Mouse (Mus musculus) right cerebral cortex, postnatal 36 days (tissue): ENCODE measurements around the gene Trank1.

Experiments
- DNase-seq, 2 experiments: peaks; one replicate each; pipeline ENCODE4 v3.0.0; 2022; ENCODE audit warnings: low spot score in 2 of 2, mixed read lengths in 1 of 2

Trank1 gene

DNA sequence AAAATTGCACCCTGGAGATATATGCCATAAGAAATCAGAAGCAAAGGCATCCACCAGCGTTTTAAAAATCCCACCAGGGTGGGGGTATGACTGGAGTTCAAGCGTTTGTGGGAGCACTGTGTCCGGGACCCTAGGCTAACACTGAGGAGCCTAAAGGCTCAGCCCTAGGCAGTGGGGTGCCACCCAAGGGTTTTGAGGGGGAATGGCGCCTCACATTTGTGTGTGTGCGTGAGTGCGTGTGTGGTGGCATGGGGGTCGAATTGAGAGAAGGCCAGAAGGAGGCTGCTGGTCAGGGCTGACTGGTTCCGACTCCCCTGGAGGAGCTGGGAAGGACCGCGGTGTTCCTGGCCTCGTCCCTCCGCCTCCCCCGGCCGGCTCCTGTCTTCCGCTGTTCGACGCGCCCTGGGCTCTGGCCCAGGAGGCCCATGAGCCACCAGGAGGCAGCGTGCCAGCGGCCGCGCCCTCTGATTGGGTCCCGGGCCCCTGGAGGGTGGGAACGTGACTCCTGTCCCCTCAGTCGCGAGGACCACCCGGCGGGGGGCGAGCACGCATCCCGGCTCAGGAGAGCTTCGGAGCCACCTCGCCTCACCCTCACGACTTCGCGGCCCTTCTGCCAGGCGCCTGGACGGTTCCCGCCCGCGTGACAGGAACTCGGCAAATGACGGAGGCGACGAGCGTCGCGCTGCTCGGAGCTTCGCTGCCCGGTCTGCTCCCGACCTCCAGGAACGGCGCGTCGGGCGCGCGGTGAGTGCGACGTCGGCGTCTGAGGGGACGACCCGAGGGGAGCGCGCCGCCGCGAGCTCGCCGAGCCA is at the start of gene Trank1:
Gene Trank1, plus strand, starts transcription at position 709 of the 812 bp plus-strand sequence.
- peak in 1 of 2 experiments; percentile 31 for DNase-seq

- no peak for DNase-seq
These were observed 43.5 kb upstream of the Trank1 start for GRCm38 (mm10) chr9:111267998-111268397.

- DNase-seq = no peak
These were observed 40.9 kb upstream of the Trank1 start for GRCm38 (mm10) chr9:111270606-111271005.

- peak in 1 of 2 experiments; percentile 71 for DNase-seq
These were observed 40.5 kb upstream of the Trank1 start for GRCm38 (mm10) chr9:111271056-111271433.

GRCm38 (mm10) chr9:111271434-111272160 is 39.9 kb upstream of the Trank1 start, which contains the start of the genes Mlh1 and Epm2aip1:
Mlh1 (minus strand) TSS chr9:111271791.
Epm2aip1 (plus strand) TSS chr9:111271929.
- DNase-seq = peak; percentile 98 to 99

DNA sequence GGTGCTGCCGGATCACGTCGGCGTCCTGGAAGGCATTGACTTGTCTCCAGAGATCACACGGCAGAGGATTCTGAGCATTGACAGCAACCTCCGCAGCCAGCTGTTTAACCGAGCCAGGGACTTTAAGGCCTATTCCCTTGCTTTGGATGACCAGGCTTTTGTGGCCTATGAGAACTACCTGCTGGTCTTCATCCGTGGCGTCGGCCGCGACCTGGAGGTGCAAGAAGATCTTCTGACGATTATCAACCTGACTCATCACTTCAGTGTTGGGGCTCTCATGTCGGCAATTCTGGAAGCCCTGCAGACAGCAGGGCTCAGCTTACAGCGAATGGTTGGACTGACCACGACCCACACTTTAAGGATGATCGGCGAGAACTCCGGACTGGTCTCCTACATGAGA is 39.2 kb upstream of the Trank1 start:
- no peak for DNase-seq

DNA sequence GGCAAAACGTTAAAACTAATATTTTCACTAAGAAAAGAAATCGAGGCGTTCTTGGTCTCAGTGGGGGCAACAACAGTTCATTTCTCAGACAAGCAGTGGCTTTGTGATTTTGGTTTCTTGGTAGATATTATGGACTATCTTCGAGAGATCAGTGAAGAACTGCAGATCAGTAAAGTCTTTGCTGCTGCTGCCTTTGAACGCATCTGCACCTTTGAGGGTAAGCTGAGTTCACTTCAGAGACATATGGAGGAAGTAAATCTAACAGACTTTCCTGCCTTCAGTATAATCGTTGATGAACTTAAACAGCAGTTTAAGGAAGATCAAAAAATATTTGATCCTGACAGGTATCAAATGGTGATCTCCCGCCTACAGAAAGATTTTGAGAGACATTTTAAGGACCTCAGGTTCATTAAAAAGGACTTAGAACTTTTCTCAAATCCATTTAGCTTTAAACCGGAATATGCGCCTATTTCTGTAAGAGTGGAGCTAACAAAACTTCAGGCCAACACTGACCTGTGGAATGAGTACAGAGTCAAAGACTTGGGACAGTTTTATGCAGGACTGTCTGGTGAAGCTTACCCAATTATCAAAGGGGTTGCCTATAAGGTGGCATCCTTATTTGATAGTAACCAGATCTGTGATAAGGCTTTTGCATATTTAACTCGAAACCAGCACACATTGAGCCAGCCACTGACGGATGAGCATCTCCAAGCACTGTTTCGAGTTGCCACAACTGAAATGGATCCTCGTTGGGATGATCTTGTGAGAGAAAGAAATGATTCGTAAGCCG is 38.3 kb upstream of the Trank1 start:
- DNase-seq = no peak

DNA sequence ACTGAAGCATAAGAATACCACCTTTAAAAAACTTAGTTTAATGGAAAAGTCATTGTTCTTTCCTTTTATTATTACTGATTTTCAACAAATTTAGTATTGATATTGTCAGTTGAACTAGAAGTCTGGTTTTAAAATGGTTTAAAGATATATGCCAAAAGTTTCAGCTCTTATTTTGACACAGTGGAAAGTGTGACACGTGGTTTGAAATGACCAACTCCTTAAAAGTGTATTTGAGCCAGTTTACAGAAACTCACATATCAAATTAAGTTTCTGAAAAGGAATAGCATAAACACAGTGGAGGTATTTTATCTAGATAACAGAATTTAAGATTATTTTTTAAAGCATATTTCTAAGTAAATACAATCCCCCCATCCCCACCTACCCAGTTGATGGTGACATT is 37.6 kb upstream of the Trank1 start:
- DNase-seq = no peak

- DNase-seq = no peak
These were observed 36.4 kb upstream of the Trank1 start for GRCm38 (mm10) chr9:111275156-111275555.

DNA sequence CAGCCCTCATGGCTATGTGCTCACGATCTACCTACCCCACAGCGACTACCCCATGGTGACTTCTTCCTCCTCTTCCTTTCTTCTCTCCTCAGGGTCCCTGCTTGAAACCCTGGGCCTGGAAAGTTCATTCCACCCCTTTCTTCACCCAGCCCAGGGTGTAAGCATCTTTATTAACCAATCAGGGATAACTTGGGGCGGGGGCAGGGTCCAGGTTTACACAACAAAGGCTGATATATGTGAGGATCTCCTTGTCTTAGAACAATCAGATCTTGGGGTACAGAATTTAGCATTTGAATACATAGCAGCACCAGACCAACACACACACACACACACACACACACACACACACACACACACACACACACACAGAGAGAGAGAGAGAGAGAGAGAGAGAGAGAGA is 26.5 kb upstream of the Trank1 start:
- DNase-seq = no peak

- DNase-seq = no peak
These were observed 25.9 kb upstream of the Trank1 start for GRCm38 (mm10) chr9:111285676-111286075.

DNA sequence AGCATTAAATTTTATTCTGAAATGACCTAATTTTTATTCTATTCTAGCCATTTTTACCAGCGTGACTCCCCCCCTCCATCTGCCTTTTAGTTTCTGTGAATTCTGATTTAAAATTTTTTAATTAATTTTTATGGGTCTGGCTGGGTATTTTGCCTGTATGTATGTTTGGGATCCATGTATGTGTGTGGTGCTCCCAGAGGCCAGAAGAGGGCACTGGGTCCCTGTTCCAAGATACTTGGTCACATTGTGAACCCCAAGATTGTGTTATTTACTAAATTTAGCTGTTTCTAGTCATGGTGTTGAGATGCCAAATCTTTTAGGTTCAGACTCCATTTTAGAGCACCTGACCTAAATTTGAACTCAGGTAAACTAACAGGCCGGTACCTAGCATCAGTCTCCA is 25.1 kb upstream of the Trank1 start:
- no peak for DNase-seq

DNA sequence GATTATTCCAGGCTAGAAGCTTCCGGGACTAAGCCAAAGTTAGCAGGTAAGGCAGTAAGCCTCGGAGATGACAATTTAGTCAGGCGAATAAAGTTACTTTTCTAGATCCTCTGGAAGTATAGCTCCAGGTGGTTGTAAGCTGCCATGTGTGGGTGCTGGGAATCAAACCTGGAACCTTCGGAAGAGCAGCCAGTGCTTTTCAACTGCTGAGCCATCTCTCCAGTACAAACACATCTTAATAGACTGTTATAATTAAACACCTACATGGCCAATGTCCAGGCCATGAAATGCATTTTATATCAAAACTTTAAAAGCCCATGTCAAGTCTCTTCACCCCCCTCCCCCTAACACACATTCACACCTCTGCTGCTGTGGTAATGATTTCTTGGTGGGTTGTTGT is 23.6 kb upstream of the Trank1 start:
- no peak for DNase-seq

DNA sequence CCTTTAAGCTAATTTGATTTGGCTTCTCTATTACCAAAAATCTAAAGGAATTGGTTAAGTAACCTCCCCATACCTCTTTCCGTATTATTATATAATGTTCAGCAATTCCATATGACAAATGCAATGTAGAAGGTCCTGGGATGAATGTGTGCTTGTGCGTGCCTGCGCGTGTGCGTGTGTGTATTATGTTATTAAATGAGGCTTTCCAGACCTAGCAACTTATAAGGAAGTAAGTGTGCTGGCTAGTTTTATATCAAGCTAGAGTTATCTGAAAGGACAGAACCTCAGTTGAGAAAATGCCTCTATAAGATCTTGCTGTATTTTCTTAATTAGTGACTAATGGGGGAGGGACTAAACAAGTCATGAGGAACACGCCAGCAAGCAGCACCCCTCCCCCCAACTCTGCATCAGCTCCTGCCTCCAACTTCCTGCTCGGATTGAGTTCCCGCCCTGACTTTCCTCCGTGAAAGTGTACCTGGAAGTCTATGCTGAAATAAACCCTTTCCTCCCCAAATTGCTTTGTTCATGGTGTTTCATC is 22.2 kb upstream of the Trank1 start:
- no peak for DNase-seq

DNA sequence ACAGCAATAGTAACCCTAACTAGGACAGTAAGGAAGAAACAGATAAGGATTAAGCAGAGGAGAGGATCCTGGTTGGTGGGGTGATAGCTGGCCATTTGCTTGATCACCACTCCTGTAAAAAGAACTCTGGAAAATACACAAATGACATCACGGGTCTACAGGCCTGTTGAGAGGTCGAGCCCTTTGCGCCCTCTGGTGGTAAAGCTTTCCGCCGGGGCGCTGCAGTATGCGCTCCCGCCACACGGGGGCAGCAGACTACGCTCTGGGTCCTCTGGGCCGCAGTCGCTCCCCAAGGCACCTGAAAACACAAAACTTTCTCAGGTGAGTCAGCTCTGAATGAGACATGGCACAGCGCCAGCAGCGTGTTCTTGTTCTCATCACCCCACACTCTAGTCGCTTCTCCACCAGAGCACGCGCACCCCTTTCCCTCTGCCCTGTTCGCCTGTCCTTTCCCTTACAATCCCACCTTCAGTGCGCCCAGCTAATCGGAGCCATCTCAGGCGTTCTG is 21.7 kb upstream of the Trank1 start:
- peak; percentile 85 to 90 for DNase-seq

DNA sequence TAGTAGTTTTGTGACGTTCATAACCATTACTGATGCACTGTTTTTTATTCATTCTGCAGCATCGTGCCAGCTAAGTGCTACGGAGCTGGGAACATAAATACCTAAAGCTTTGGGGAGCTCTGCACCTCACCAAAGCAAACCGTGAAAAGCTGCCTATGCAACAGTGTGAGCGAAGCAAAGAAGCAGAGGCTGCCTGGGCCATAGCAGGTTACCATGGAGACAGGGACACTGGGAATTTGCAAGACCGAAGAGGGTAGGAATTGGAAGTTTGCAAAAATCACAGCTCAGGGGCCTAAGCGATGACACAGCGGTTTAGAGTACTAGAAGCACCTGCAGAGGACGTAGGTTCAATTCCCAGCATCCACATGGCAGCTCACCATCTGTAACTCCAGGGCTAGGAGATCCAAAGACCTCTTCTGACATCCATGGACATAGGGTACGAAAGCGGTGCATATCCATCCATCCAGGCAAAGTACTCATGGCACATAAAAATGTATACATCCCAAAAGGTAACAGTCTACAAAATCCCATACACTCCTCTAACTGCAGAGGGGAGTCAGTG is 20.9 kb upstream of the Trank1 start:
- DNase-seq = no peak

DNA sequence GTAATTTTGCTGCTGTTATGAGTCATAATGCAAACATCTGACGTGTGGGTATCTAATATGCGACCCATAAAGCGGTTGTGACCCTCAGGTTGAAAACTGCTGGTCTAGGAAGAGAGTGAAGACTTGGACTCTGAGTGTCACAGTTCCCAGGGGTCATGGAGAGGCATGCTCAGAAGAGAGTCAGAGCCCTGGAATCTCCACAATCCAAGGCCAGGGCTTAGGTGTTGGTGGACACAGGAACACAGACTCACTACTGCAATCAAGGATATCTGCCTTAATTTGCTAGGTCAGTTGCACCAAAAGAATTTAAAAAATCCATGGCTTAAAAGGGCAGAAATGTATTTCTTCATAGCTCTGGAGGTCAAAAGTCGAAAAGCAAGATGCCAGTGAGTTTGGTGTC is 18.3 kb upstream of the Trank1 start:
- no peak for DNase-seq

GRCm38 (mm10) chr9:111294911-111295310 is 16.6 kb upstream of the Trank1 start:
- no peak for DNase-seq

GRCm38 (mm10) chr9:111295323-111295722 is 16.2 kb upstream of the Trank1 start:
- no peak for DNase-seq

GRCm38 (mm10) chr9:111296433-111296832 is 15.1 kb upstream of the Trank1 start:
- DNase-seq = no peak

GRCm38 (mm10) chr9:111298606-111299005 is 12.9 kb upstream of the Trank1 start:
- DNase-seq = no peak
